Mouse (Mus musculus) right cerebral cortex, postnatal 10 days (tissue): ENCODE data around the gene Ptprg.
A peak's percentile ranks its signal among the peaks of the same experiment; 100 is the strongest.
"Not testable (repeated sequence)": the region's sequence is repeated elsewhere in the genome, so short reads cannot be mapped to it uniquely, and the experiment has no call there.

ENCODE experiments used
- DNase-seq, 2 experiments: peaks; one replicate each; pipeline ENCODE4 v3.0.0; 2021; ENCODE audit warnings: low spot score in 2 of 2

Ptprg gene

GRCm38 (mm10) chr14:12041566-12041965 lies 488.2 kb downstream of the Ptprg start:
- no peak for DNase-seq

DNA sequence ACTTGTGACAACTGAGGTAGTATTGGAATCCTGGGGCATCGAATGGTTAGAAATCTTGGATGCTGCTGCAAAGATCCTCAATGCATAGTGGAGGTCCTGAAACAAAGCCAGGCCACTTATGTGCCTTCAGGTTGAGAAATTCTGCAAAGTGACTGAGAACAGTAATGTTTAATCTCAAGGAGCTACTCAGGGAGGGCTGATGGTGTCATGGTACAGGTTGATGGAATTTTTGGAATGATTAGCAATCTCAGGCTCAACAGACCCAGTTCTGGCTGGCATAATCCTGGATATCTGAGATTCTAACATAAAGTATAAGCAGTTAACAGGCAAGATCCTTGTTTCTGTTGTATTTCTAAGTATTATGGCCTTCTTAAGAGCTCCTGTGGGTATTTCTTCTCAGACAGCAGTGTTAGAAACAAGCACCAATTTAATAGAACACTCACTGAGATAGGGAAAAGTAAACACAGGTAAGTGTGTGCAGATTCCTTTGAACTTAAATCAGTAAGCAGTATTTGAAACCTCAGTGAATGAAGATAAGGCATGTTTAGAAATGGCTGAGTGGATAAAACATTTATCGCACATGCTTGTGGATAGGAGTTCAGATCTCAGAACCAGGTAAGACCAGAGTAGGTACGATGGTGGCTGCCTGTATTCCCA lies 493.0 kb downstream of the Ptprg start:
- DNase-seq: no peak

DNA sequence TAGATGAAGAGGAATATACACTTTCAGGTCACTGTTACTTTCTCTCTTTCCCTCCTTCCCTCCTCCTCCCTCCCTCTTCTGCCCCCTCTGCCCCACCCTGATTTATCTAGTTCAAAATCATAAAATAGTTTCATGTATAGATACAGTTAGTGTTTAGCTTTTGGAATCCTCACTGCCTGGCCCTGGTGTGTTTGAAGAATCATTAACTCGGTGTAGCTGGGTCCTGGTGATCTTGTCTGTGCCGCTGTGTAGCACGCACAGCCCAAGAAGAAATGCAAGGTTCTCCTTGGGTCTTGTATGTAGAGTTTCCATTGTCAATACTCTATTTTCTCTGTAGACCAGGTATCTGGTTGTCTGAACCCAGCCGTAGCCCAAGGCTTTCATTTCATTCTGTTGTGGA lies 494.3 kb downstream of the Ptprg start:
- no peak for DNase-seq

DNA sequence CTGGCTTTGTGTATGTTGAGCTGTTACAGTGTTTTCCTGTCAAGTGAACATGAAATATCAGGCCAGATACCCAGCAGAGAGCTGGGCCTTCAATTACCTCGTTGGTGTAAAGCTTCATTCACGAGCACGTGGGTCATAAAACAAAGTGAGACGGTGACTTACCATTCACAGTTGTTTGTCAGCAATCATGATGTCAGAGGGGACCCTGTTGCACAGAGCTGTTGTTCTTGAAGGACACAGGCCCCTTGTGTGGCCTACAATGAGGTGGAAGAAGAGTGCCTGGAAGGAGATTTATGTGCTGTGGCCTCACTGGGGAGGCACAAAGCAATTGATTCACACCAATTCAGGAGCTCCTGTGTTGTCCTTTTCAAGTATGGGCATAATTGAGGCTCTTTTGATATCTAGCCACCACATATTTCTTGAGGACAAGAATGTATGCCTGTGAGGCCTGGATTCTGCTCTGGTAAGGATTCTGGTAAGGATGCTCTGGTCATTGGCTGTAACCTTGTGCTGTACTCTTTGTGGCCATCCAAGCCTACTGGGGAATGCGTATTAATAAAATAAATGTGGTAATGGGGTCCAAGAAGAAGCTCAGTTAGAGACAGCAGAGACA lies 503.7 kb downstream of the Ptprg start:
- no peak for DNase-seq

DNA sequence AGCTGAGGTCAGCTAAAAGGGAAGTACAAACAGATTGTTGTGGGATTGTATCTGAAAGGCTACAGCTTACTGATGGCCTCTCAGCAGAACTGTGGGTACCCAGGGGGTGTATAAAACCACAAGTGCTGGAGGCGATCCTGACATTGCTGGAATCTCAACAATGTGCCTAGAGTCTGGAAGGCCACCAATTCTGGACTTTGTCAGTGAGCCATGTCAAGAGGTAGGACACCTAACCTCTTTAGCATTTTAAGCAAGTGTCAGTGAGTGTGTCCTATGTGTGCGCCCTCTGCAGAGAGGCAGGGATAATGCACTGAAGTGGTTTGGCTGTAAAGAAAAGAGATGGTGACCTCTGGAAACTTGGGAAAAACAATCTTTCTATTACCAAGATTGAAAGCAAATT lies 504.5 kb downstream of the Ptprg start:
- DNase-seq: peak in 1 of 2 experiments; percentile 17

GRCm38 (mm10) chr14:12059149-12059548 lies 505.8 kb downstream of the Ptprg start:
- DNase-seq: no peak

DNA sequence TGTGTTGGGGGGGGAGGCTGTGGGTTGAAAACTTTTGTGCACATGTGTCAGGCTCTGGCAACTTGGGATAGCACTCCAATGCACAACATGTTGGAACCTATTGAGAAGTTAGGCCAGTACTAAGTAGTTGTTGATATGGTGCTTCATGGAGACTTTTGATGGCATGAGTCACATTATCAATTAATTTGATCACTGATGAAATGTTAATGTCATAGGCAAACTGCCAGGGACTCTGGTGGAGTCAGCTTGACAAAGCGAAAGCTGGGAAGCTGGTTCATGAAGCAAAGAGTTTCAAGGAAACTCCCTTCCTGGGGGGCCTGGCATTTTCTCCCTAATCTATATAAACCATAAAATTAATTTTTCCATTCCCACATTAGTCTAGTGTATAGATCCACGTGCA lies 508.0 kb downstream of the Ptprg start:
- not testable (repeated sequence) for DNase-seq

GRCm38 (mm10) chr14:12062628-12063360 lies 509.5 kb downstream of the Ptprg start:
- DNase-seq: peak; percentile 52 to 65

DNA sequence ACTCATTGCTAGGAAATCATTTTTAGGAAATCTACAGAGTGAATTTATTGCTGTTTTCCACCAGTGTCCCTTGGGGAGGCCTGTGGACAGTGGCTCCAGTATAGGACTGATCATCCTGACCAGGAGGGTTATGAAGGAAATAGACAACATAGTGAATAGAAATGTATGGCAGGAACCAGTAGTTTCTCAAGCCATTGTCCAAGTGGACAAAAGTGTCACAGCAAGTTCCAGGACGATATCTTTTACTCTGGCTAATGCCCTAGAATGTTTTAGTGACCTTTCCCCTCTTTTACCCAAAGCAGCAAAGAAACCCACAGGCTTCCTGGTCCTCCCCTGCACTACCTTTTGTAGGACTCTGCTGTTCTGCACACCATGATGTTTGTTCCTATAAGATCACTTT lies 511.7 kb downstream of the Ptprg start:
- no peak for DNase-seq

DNA sequence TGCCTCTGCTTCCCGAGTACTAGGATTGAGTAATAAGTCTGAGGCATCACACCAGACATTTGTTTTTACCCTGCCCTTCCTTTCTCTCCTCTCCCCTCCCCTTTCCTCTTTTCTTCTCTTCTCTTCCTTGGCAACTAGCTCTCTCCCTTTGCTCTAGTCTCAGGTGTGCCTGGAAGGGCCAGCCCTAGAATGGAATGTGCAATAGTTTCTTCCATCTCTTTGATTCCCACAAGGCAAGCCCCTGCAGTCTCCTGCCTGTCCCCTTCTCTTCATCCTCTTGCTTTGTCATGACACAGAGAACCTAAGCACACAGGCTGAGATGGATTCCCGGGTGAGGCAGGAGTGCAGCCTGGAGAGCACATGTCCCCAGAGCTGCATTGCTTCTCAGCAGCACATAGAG lies 512.4 kb downstream of the Ptprg start:
- DNase-seq: no peak

DNA sequence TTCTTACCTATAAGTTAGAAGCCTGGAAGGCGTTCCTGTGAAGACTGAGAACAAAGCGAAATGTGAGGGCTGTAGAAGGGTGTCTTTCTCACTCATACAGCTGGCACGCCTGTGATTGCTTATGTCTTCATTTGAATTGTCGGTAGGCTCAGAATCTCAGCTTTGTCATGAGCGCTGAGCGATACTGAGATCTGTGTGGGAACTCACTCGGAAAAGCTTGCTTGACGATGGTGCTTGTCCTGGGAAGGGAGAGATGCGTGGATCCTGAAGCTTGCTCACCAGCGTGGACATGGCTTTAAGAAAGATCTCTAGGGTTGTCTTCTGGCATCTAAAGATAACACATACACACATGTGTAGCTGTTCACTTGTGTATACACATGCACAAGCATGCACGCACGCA lies 516.4 kb downstream of the Ptprg start:
- no peak for DNase-seq

DNA sequence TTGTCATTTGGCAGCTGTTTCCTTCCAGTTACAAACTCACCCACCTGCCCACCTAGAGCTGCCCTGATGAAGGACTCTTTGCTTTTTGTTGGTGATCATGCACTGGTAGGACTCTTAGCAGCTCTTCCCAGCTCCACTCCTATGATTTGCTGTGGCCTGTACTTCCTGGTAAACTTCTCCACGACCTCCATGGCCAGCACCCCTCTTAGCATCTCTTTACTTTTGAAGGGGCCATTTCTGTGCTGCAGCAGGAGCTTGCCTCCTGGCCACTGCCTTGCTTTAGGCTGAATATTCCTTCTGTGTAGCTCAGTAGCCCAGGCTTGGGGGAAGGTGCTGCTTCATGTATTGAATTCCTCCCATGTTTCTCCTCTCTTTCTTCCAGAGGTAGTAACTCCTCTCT lies 517.0 kb downstream of the Ptprg start:
- peak in 1 of 2 experiments; percentile 7 for DNase-seq

DNA sequence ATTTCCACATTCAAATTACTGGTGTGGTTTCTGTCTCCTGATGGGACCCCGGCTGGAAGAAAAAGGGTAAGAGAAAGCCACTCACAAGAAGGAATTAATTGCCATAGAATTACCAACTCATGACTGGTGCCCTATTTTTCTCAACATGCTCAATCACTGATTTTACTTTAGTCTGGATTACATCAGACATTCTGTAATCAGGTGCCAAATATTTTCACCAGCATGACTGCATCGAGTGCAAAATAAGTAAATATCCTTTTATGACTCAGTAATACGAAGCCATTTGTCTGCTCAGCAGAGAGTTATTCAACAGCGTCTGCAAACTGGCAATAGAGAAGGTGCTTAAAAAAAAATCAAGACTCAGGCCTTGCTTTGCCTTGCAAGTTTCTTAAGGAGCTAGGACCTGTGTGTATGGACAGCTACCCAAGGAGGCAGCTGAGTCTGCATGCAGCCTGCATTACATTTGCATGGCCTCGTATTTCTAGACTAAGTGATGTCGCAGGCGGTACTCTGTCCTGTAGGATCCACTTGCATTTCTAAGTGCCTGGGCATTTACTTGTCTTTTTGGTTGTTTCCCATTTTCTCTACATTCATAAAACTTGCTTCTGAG lies 517.6 kb downstream of the Ptprg start:
- DNase-seq: peak in 1 of 2 experiments; percentile 5

- no peak for DNase-seq
Measured at GRCm38 (mm10) chr14:12072026-12072861, 518.9 kb downstream of the Ptprg start.

- DNase-seq: no peak
Measured at GRCm38 (mm10) chr14:12073408-12074107, 520.2 kb downstream of the Ptprg start.

GRCm38 (mm10) chr14:12077193-12077592 lies 523.9 kb downstream of the Ptprg start:
- no peak for DNase-seq

DNA sequence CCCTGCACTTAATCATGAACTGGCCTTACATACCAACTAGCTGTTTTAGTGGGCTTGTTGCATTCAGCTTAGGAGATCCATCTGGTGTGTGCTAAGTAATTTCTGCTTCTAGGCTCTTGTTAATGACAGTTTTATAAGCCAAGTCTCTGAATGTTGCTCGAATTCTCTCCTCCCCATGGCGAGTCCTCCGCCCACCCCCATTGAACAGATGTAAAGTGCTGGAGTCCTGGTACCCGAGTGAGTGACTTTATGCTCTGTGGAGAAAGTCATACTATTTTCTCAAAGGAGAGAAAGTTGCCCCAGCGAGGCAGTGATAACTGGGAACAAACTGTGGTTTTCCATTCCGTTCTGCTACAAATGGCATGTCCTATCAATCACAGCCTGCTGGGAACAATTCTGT lies 525.9 kb downstream of the Ptprg start:
- DNase-seq: no peak

DNA sequence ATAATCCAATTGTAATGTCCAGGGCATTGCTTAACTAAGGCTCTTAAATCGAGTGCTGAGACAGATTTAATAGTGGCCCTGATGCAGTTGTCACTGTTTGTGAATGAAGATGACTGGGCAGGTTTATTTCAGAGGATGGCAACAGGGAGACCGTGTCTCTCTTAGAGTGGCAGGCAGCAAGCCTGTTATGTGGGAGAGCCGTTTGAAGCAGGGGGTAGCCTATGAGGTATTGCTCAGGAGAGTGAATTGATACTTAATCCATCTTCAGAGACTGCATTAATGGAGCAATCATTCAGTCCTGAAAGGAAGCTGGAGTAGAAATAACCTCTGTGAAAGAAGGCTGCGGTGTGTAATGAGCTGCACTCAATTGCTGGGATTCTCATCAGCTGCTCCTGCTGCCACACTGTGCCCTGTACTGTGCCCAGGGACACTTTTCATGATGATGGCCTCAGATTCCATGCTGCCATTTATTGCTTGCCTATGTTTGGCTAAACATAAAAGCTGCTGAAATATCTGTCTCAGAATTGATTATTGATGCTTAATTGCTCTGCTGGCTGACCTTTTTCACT lies 526.6 kb downstream of the Ptprg start:
- no peak for DNase-seq

DNA sequence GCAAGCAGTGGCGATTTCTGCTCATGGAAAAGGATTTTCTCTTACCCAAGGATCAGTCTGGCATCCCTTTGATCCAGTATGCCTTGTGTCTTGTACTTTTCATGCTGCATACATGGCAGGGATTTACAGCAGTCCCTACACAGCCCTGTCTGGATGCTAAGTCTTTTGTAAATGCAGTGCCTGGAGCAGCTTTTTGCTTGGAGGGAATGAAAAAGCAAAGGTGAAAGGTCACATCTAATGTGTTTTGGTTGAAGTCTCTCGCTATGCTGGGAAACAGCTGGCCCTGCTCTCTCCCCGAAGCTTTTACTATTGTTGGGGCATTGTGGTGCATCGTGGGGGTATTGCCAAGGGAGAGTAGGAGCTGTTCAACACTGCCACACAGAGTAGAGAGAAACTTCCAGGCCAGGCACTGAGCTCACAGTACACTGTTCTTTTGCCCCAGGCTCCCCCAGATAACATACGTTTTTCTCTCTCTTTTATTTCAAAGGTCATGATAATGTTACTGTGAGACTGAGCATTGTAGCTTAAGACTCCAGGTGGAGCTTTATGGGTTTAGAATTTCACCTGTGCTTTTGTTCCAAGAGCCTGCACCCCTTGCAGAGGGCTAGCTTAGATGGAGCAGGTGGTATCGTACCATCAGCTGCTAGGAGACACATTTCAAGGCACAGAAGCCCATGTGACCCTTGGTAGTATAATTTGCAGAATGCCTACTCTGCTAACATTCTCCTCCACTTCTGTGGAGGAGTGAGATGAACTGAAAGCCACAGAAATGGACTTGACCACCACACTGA lies 529.0 kb downstream of the Ptprg start:
- no peak for DNase-seq

GRCm38 (mm10) chr14:12084076-12084475 lies 530.7 kb downstream of the Ptprg start:
- no peak for DNase-seq
